Mouse (Mus musculus): ENCODE data around the gene Tmem252.

The Tmem252 gene

GRCm38 (mm10) chr19:24720448-24720847 is 46.6 kb downstream of the Tmem252 start:
- Histone ChIP-seq H3K4me3 (replicated peaks; ENCODE audit: low read length) (no peak overlapping the region), H3K9me3 (ENCODE audit: low read length) (no peaks in the 10 kb centered on the region), H3K27me3 (ENCODE audit: insufficient read depth, low read length) (no peaks in the 10 kb centered on the region), H3K4me1 (replicated peaks; ENCODE audit: low read depth, low read length) (no peaks in the 10 kb centered on the region), H3K36me3 (ENCODE audit: insufficient read depth, low read length) (no peaks in the 10 kb centered on the region)
- TF ChIP-seq POU5F1 (IDR thresholded peaks at IDR 0.05; ENCODE audit: borderline replicate concordance, low read length) (no peak), CTCF (conservative IDR thresholded peaks at IDR 0.05; ENCODE audit: low read length) (no peak), NANOG (IDR thresholded peaks at IDR 0.05; ENCODE audit: borderline replicate concordance, low read length) (no peak)

- no peak for TF ChIP-seq CTCF (conservative IDR thresholded peaks at IDR 0.05; ENCODE audit: low read length)
- TF ChIP-seq NANOG (IDR thresholded peaks at IDR 0.05; ENCODE audit: borderline replicate concordance, low read length): no peak
- TF ChIP-seq POU5F1 (IDR thresholded peaks at IDR 0.05; ENCODE audit: borderline replicate concordance, low read length): no peak
- Histone ChIP-seq H3K4me3 (replicated peaks; ENCODE audit: low read length) (no peak overlapping the region), H3K4me1 (replicated peaks; ENCODE audit: low read depth, low read length) (no peaks in the 10 kb centered on the region), H3K27me3 (ENCODE audit: insufficient read depth, low read length) (no peaks in the 10 kb centered on the region; the same call in 1 of the 2 replicates), H3K9me3 (ENCODE audit: low read length) (no peaks in the 10 kb centered on the region), H3K36me3 (ENCODE audit: insufficient read depth, low read length) (no peaks in the 10 kb centered on the region)
Measured at GRCm38 (mm10) chr19:24724362-24724761, 50.6 kb downstream of the Tmem252 start.

GRCm38 (mm10) chr19:24730661-24731060 is 56.9 kb downstream of the Tmem252 start:
- TF ChIP-seq POU5F1 (IDR thresholded peaks at IDR 0.05; ENCODE audit: borderline replicate concordance, low read length) (no peak), NANOG (IDR thresholded peaks at IDR 0.05; ENCODE audit: borderline replicate concordance, low read length) (no peak), CTCF (conservative IDR thresholded peaks at IDR 0.05; ENCODE audit: low read length) (no peak)
- H3K4me3 ChIP-seq (replicated peaks; ENCODE audit: low read length): no peak overlapping the region
- no peaks in the 10 kb centered on the region for H3K9me3 ChIP-seq (ENCODE audit: low read length)
- H3K27me3 ChIP-seq (ENCODE audit: insufficient read depth, low read length): no peaks in the 10 kb centered on the region; the same call in 1 of the 2 replicates
- H3K4me1 ChIP-seq (replicated peaks; ENCODE audit: low read depth, low read length): no peaks in the 10 kb centered on the region
- no peaks in the 10 kb centered on the region for H3K36me3 ChIP-seq (ENCODE audit: insufficient read depth, low read length)
